In genomic region chr15:25956422-25957117, GRCm38 (mm10) we compare ENCODE assay signal across 12 mouse cellular contexts. TPM values are rescaled to one million over a fixed set of nuclear protein-coding genes. Genes with fewer than 3 reads are reported as not detected.
DNase-seq lines count a peak whose midpoint lies in the region; ATAC-seq lines count a peak whose summit lies in the region.
"Had no signal": no experiment of that assay in that cellular context is flagged by ENCODE, and none has a peak within 500 bp of the region (broad histone marks: within the 10 kb centered on the region; RNA-seq: fewer than 3 reads in every experiment).

No protein-coding gene starts in this region.

- H3K36me3 ChIP-seq in hindbrain, embryonic 16.5 days (ENCODE audit: control insufficient read depth, insufficient read depth, low read length) = no peaks in the 10 kb centered on the region
- no peaks in the 10 kb centered on the region for H3K36me3 ChIP-seq in hindbrain, embryonic 13.5 days

- peaks cover 4% of the 10 kb centered on the region for H3K4me1 ChIP-seq in hindbrain, embryonic 16.5 days (ENCODE audit: control insufficient read depth, insufficient read depth, low read depth, low read length)
- H3K4me1 ChIP-seq in hindbrain, embryonic 13.5 days (replicated peaks) = peaks cover 10% of the 10 kb centered on the region

- no peaks in the 10 kb centered on the region for H3K9me3 ChIP-seq in hindbrain, embryonic 16.5 days (ENCODE audit: control insufficient read depth, low read length)
- no peaks in the 10 kb centered on the region for H3K9me3 ChIP-seq in hindbrain, embryonic 13.5 days

- no peak overlapping the region for H3K9ac ChIP-seq in hindbrain, embryonic 16.5 days (ENCODE audit: low read depth, low read length)
- H3K9ac ChIP-seq in hindbrain, embryonic 13.5 days = no peak overlapping the region
- H3K9ac ChIP-seq: lung, embryonic 14.5 days had no signal

- no peak overlapping the region for H3K27ac ChIP-seq in hindbrain, embryonic 16.5 days (ENCODE audit: low read depth, low read length)
- H3K27ac ChIP-seq in hindbrain, embryonic 13.5 days = no peak overlapping the region
- H3K27ac ChIP-seq: hindbrain, postnatal 0 days; left cerebral cortex, adult 2 months had no signal

- no peak overlapping the region for H3K4me3 ChIP-seq in hindbrain, embryonic 16.5 days (ENCODE audit: low read length)
- no peak overlapping the region for H3K4me3 ChIP-seq in hindbrain, embryonic 13.5 days
- H3K4me3 ChIP-seq: left cerebral cortex, adult 2 months had no signal

- DNase-seq in embryo, embryonic 10.5 days (ENCODE audit: low spot score) = peak; percentile 18
- DNase-seq in embryo, embryonic 9.5 days (ENCODE audit: extremely low spot score) = no peak
- peak; percentile 43 for DNase-seq in forelimb bud, embryonic 11.5 days (ENCODE audit: low read depth, low spot score)
- DNase-seq in kidney, postnatal 36 days = peak; percentile 48 to 72
- no peak for DNase-seq in spleen, adult 18-20 months
- no peak for DNase-seq in frontal cortex, adult 2 months (ENCODE audit: extremely low spot score in 1 of 2, low spot score in 1 of 2)
- DNase-seq: cerebellum, postnatal 14 days; lung, embryonic 14.5 days had no signal

- no peak overlapping the region for H3K4me2 ChIP-seq in hindbrain, embryonic 16.5 days (ENCODE audit: low read length)
- H3K4me2 ChIP-seq in hindbrain, embryonic 13.5 days = no peak overlapping the region
- H3K4me2 ChIP-seq: lung, embryonic 14.5 days had no signal

- 55% methylated on average over 11 of the region's 11 CpGs for WGBS in hindbrain, embryonic 16.5 days
- 64% methylated on average over 11 of the region's 11 CpGs for WGBS in hindbrain, embryonic 13.5 days

- no peaks in the 10 kb centered on the region for H3K27me3 ChIP-seq in hindbrain, embryonic 16.5 days (replicated peaks; ENCODE audit: control insufficient read depth, insufficient read depth, low read length)
- no peaks in the 10 kb centered on the region for H3K27me3 ChIP-seq in hindbrain, embryonic 13.5 days

- peak; percentile 31; the same call in 1 of the 2 replicates for ATAC-seq in hindbrain, embryonic 16.5 days
- no peak; the same call in 1 of the 2 replicates for ATAC-seq in hindbrain, embryonic 13.5 days (ENCODE audit: low FRiP score)
- ATAC-seq: hindbrain, postnatal 0 days had no signal

RNA-seq across cellular contexts. Expression of gene Zfp622, which starts 27.6 kb away (rescaled TPM):
- polyA plus RNA-seq in hindbrain, embryonic 16.5 days (2015; fragmentation: Nextera tagmentation; extraction: Ambion mirVana) = 26.8 and 31.1 TPM in 2 replicates
- polyA plus RNA-seq in hindbrain, embryonic 13.5 days (2015; fragmentation: Nextera tagmentation; extraction: Ambion mirVana) = 34.5 and 35.9 TPM in 2 replicates
- 31.8 and 33.9 TPM in 2 replicates for polyA plus RNA-seq in frontal cortex, adult 2 months (2012; rRNA removed)

Comparison
In these comparisons a context has a peak if more than half of its experiments do, and no peak if none do; other contexts are left out.
1. DNase-seq: peak in embryo, embryonic 10.5 days (single experiment), forelimb bud, embryonic 11.5 days (single experiment) and kidney, postnatal 36 days (2 of 2); none in embryo, embryonic 9.5 days (single experiment), spleen, adult 18-20 months (0 of 2) and frontal cortex, adult 2 months (0 of 2).